Mouse (Mus musculus) erythroid progenitor cell, adult 5-6 weeks (primary cell): ENCODE results near the gene Wapl. TPM values are rescaled to one million over a fixed set of nuclear protein-coding genes. Genes with fewer than 3 reads are reported as not detected.
A peak's percentile ranks its signal among the peaks of the same experiment; 100 is the strongest.

Source experiments
- ATAC-seq: replicated peaks from 2 replicates; pipeline ENCODE4 v1.8.0; 2016; ENCODE audit warnings: moderate number of reproducible peaks, mild to moderate bottlenecking, moderate TSS enrichment, inconsistent platforms; ENCODE audit not compliant: poor library complexity, low FRiP score, severe bottlenecking
- total RNA-seq, 2 experiments: library from RNA; stranded (forward) in 1 of 2; stranded (reverse) in 1 of 2; fragments of 150-400 nt in 1 of 2; fragments of 186-747, 209-891 nt in 1 of 2; gene quantifications; 2 replicates each; pipeline versions ENCODE4 v1.2.3 to v1.2.4; 2015 to 2017; ENCODE audit warnings: low replicate concordance in 2 of 2

Gene Wapl
- total RNA-seq, 2 experiments from 2014 or later, result 206 to 289 TPM

DNA sequence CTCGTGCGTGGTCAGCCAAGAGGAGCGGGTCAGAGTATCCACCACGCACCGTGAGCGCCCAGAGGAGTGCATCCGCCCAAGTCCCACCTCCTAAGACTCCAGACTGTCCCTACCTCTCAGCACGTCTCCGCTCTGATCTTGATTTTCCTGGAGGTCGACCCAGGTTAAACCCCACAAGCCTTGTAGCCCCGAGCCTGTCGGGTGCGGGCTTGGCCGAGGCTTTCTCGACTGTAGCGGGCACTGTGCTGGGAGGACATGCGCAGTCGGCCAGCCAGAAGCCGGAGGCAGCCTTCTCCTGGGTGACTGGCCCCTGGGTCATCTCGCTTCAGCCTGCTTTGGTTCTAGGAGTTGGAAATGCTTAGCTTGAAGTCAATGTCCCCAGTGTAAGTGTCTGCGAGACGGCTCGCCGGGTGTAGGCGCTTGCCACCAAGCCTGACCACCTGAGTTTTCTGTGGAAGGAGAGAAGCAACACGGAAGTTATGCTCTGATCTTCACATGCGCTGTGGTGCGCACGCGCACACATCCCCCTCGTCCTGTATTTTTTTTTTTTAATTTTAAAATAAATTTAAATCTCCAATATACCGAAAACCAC lies 95.9 kb downstream of the Wapl start:
- ATAC-seq, result no peak

DNA sequence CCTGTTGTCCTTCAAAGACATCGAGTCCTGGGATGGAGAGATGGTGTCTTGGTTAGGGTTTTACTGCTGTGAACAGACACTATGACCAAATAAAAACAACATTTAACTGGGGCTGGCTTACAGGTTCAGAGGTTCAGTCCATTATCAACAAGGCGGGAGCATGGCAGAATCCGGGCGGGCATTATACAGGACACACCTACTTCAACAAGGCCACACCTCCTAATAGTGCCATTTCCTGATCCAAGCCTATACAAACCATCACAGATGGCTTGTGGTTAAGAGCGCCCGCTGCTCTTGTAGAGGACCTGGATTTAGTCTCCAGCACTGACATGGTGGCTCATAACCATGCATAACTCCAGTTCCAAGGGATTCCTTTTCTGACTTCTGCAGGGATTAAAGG lies 96.7 kb downstream of the Wapl start:
- ATAC-seq, result no peak

DNA sequence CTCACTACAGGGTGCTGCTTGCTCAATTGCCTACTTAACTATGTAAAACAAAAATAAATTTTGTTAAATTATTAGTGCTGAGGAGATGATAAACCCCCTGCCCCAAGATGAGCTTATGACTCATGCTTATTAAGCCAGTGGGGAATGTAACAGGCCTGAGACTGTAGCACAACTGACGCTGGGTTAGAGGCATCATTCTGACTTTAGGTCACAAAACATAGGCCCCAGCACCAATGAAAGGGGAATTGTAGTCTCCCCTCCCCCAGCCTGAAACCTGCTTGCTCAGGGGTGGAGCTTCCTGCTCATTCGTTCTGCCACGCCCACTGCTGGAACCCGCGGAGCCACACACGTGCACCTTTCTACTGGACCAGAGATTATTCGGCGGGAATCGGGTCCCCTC lies 97.9 kb downstream of the Wapl start:
- ATAC-seq, result no peak

DNA sequence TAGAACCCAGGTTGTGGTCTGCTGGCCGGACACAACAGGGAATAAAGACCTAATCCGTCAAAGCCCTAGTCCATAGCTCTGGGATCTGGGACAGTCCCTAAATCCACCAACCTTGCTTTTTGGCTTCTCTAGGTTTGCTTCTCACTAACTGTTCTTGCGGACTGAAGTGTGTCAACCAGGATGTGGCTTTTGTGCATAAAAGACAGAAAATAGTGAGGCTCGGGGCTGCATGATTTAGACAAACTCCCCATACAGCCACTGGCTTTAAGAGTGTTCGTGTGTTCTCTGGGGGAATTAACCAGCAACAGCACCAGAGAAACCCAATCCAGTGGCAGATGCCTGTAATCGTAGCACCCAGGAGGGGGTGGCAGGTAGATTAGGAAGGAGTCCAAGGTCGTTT lies 98.4 kb downstream of the Wapl start:
- no peak for ATAC-seq

DNA sequence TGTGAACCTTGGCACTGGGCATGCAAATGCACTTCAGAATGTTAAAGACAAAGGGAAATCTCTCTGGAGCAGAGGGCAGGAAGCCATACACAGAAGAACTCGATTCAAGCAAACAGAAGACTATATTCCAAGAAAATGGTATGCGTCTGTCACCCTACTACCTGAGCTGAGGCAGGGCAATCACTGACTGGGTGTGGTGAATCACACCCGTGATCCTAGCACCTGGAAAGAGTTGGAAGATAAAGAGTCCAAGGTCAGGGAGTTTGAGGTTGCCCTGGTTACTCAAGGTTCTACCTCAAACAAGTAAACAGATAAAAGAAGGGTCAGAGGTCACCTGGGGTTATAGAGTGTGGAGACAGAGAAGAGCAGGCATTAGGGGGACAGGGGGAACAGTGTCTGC lies 100.0 kb downstream of the Wapl start:
- ATAC-seq, result no peak

DNA sequence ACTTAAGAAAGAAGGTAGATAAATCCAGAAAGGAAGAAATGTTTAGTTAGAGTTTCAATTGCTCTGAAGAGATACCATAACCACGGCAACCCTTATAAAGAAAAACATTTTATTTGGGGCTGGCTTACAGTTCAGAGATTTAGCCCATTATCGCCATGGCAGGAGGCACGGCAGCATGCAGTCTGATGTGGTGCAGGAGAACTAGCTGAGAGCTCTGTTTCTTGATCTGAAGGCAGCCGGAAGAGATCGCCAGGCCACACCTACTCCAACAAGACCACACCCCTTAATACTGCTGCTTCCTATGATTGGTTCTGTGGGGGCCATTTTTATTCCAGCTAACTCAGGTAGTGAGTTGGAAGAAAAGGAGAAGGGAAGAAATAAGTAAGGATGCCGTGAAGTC lies 100.5 kb downstream of the Wapl start:
- no peak for ATAC-seq

DNA sequence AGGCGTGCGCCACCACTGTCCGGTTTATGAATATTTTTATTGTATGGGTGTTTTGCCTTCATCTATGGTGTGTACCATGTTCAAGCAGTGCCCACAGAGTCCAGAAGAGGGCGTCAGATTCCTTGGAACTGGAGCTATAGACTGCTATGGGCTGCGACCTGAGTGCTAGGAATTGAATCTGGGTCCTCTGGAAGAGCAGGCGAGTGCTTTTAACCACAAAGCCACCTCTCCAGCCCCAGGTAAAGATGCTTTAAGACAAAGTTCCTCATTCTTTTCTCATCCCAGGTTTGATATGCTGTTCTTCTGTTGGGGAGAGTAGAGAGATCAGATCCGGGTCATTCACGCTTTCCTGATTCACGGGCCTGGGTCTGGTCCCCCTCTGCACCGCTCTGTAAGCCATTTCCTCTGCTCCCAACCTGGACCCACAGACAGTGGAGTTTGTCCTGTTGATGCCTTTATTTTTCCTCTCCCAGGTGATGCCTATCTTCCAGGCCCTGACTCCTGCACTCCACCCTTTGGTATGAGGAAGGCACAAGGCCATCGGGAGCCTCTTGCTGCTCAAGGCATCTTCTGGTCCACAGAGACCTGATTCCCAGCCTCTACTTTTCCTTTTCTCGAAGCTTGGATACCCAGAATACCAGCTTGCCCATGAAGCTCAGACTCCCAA lies 103.1 kb downstream of the Wapl start:
- no peak for ATAC-seq

DNA sequence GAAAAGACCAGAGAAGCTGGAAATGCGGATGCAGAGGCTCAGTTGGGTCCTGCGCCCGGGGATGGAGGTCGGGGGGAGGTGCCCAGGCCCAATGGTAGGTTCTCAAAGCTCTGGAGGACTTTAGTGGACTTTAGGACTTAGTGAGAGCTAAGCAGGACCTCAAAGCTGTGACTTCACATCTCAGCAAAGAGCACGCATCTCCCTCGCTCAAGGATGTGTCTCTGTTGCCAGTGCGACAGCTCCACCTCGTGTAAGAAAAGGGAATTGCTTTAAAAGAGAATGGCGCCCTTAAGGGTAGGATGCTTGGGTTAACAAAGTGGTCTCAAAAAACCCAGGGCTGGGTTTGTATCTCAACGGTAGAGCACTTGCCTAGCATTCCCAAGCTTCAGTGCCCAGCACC lies 104.1 kb downstream of the Wapl start:
- ATAC-seq, result 0 out of 2 replicates have a peak, but pooled peaks have one; percentile 31

DNA sequence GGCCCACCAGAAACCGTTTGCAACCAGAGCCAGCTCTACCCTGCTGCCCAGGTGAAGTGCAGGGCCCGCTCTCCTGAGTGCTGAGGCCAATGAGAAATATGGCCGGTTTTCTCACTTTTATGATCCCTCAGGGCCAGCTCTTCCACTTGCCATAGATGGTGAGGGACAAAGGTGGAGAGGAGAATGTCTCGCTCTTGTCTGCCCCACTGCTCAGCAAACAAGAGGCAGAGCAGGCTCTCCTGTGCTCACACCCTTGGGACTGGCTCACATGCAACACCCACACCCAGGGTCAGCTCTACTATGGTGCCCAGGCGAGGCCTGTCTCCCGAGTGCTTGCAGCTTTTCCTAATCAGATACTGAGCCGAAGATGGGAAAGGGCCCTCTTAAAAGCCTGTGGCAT lies 105.0 kb downstream of the Wapl start:
- ATAC-seq, result no peak

DNA sequence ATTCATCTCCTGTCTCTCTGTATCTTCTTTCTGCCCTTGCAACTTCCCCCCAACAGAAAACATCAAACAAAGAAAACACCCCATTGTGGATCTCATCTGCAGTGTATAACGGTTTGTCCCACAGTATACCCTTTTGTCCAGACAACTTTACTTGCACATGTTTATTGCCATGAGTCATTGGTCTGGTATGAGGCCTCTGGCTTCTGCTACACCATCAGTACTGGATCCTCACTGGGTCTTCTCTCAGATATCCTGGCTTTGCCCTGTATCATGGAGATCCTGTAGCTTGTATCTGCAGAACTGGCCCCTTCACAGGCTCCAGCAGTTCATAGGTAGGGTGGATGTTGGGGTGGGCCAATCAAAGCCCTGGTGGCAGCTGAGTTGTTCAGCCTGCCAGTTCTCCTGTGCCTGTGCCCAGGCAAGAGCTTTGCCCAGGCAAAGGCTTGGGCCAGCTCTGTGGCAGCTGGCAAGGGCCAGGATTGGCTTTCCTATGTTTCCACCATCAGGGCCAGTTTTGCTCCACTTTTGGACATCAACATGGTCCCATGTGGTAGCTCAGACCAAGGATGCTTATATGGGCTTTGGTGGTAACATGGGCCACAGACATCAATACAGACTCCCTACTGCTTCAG lies 119.8 kb downstream of the Wapl start:
- no peak for ATAC-seq

Other genes with a start within 250 kb of the Wapl start
- gene Bmpr1a, start 170.6 kb upstream of the Wapl start, total RNA-seq (2015; ENCODE audit: low replicate concordance), result 0.84 and 1.4 TPM in 2 replicates
- 1.2 TPM in 1 of 2 replicates, not detected in the other for gene Bmpr1a, start 170.6 kb upstream of the Wapl start, total RNA-seq (2017; ENCODE audit: low replicate concordance)
- gene 9230112D13Rik, start 151.1 kb upstream of the Wapl start, total RNA-seq (2015; ENCODE audit: low replicate concordance), result not detected in 2 replicates
- not detected in 2 replicates for gene 9230112D13Rik, start 151.1 kb upstream of the Wapl start, total RNA-seq (2017; ENCODE audit: low replicate concordance)
- not detected in 2 replicates for gene Ldb3, start 85.2 kb upstream of the Wapl start, total RNA-seq (2015; ENCODE audit: low replicate concordance)
- gene Ldb3, start 85.2 kb upstream of the Wapl start, total RNA-seq (2017; ENCODE audit: low replicate concordance), result not detected in 2 replicates
- gene Opn4, start 73.8 kb upstream of the Wapl start, total RNA-seq (2015; ENCODE audit: low replicate concordance), result not detected in 2 replicates
- gene Opn4, start 73.8 kb upstream of the Wapl start, total RNA-seq (2017; ENCODE audit: low replicate concordance), result not detected in 2 replicates
- not detected in 2 replicates for gene Grid1, start 146.2 kb downstream of the Wapl start, total RNA-seq (2015; ENCODE audit: low replicate concordance)
- 0.64 TPM in 1 of 2 replicates, not detected in the other for gene Grid1, start 146.2 kb downstream of the Wapl start, total RNA-seq (2017; ENCODE audit: low replicate concordance)